Mouse (Mus musculus) ES-E14 (cell line): Measurements from ENCODE around the gene Tfip11. TPM values are rescaled to one million over a fixed set of nuclear protein-coding genes. Genes with fewer than 3 reads are reported as not detected.

ENCODE experiments used
- DNase-seq: peaks from one replicate; pipeline ENCODE4 v3.0.0-alpha.2; 2013; ENCODE audit warnings: low read depth, low spot score
- H3K27ac ChIP-seq: 2 replicates; pipeline ENCODE4 v1.5.1; 2012; ENCODE audit warnings: low read depth, mild to moderate bottlenecking, low read length, moderate library complexity, mixed read lengths; ENCODE audit not compliant: poor library complexity, insufficient read depth, severe bottlenecking
- H3K36me3 ChIP-seq: 2 replicates; pipeline ENCODE4 v1.6.1; 2012; ENCODE audit warnings: mild to moderate bottlenecking, low read length, moderate library complexity, mixed read lengths; ENCODE audit not compliant: control insufficient read depth, poor library complexity, insufficient read depth, severe bottlenecking
- H3K4me1 ChIP-seq, 2 experiments: fragments of 150-350 bp in 1 of 2; sonication (generic) in 1 of 2; 2 replicates each; pipeline ENCODE4 v1.6.1; 2012; ENCODE audit warnings: low read length in 2 of 2, mild to moderate bottlenecking in 1 of 2, mixed read lengths in 1 of 2; ENCODE audit not compliant: control insufficient read depth in 2 of 2, insufficient read depth in 2 of 2, poor library complexity in 1 of 2
- H3K4me3 ChIP-seq, 2 experiments: fragments of 150-350 bp in 1 of 2; sonication (generic) in 1 of 2; 2 replicates each; pipeline ENCODE4 v1.5.1; 2012; ENCODE audit warnings: low read length in 2 of 2, low read depth in 1 of 2, mild to moderate bottlenecking in 1 of 2, mixed read lengths in 1 of 2; ENCODE audit not compliant: insufficient read depth in 1 of 2, poor library complexity in 1 of 2, severe bottlenecking in 1 of 2
- H3K9ac ChIP-seq: 2 replicates; pipeline ENCODE4 v1.6.1; 2012; ENCODE audit warnings: low read depth, mild to moderate bottlenecking, low read length, mixed read lengths; ENCODE audit not compliant: poor library complexity, insufficient read depth, severe bottlenecking
- H3K9me3 ChIP-seq: fragments of 150-350 bp; sonication (generic); 2 replicates; pipeline ENCODE4 v1.6.1; 2012; ENCODE audit warnings: low read depth, mild to moderate bottlenecking, low read length; ENCODE audit not compliant: control insufficient read depth, insufficient read depth
- CHD2 ChIP-seq: IDR thresholded peaks from 2 replicates; pipeline ENCODE4 v1.6.1; 2014; ENCODE audit warnings: mild to moderate bottlenecking, low read depth, low read length, inconsistent platforms
- HCFC1 ChIP-seq: IDR thresholded peaks from 2 replicates; pipeline ENCODE4 v1.6.1; 2012; ENCODE audit warnings: low read length, inconsistent platforms, borderline replicate concordance; ENCODE audit not compliant: insufficient read depth
- MAFK ChIP-seq: IDR thresholded peaks from 2 replicates; pipeline ENCODE4 v1.6.1; 2014; ENCODE audit warnings: mild to moderate bottlenecking, low read depth, low read length, inconsistent platforms; ENCODE audit not compliant: insufficient read depth
- ZC3H11A ChIP-seq: IDR thresholded peaks from 2 replicates; pipeline ENCODE4 v1.6.1; 2012; ENCODE audit warnings: low read depth, mild to moderate bottlenecking, inconsistent platforms, low read length, borderline replicate concordance
- ZNF384 ChIP-seq: IDR thresholded peaks from 2 replicates; pipeline ENCODE4 v1.6.1; 2012; ENCODE audit warnings: low read depth, low read length, inconsistent platforms
- in situ Hi-C, 2 experiments: fragments of 600-800 bp; cut with MboI; formaldehyde crosslinking; loops; one replicate each; pipeline ENCODE4 v1.15.1; 2025; ENCODE audit warnings: low sequenced_read_pairs in 2 of 2, inconsistent platforms in 1 of 2; ENCODE audit not compliant: unreplicated experiment in 2 of 2
- total RNA-seq: library from RNA; depleted of rRNA; stranded (reverse); fragments of 300-350 nt; gene quantifications from 2 replicates; pipeline ENCODE4 v1.2.3, GENCODE M21; 2012

Tfip11 gene
- total RNA-seq, 1 experiment: 38.9 TPM

DNA sequence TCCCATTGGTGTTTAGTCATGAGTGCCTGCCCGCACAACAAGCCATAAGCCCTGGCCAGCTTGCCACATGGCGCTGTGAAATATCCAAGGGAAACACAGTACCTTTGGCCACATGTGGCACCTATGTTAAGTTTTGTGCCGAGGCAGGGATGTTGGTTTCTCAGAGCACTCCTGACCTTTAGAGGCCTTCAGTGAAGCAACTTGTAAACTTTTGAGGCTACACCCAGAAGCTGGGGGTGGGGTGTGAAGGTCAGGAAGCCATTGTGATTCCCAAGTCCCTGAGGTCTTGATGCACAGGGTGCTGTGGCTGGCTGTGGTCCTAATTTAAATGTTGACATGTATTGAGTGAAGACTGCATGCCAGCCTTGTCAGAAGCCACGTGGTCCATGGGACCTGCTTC is 26.8 kb upstream of the Tfip11 start:
- no peaks in the 10 kb centered on the region for H3K9me3 ChIP-seq
- no peak overlapping the region for H3K4me3 ChIP-seq
- no peak for DNase-seq
- no peak overlapping the region for H3K9ac ChIP-seq
- H3K27ac ChIP-seq: no peak overlapping the region
- TF ChIP-seq ZNF384 (no peak), MAFK (no peak), ZC3H11A (no peak), HCFC1 (no peak), CHD2 (no peak)
- peaks cover 8 to 37% of the 10 kb centered on the region in 2 experiments for H3K4me1 ChIP-seq
- 0 out of 2 replicates have a peak, but pooled peaks cover 4% of the 10 kb centered on the region for H3K36me3 ChIP-seq
- in situ Hi-C loops: no loop called here

DNA sequence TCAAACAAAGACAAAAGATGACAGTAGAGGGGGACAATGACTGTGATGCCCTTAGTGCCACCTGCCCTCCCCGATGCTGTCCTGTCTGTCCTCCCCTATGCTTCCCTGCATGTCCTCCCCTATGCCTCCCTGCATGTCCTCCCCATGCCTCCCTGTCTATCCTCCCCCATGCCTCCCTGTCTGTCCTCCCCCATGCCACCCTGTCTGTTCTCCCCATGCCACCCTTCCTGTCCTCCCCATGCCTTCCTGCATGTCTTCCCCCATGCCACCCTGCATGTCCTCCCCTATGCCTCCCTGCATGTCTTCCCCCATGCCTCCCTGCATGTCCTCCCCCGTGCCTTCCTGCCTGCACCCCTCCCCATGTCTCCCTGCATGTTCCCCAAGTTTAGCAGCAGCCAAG is 26.0 kb upstream of the Tfip11 start:
- H3K4me3 ChIP-seq: no peak overlapping the region
- peaks cover 6% of the 10 kb centered on the region; the same call in 1 of the 2 replicates for H3K36me3 ChIP-seq
- peaks cover 8 to 30% of the 10 kb centered on the region in 2 experiments for H3K4me1 ChIP-seq
- no peak for DNase-seq
- no peak overlapping the region for H3K27ac ChIP-seq
- TF ChIP-seq HCFC1 (no peak), MAFK (no peak), CHD2 (no peak), ZC3H11A (no peak), ZNF384 (no peak)
- in situ Hi-C loops: no loop called here
- no peak overlapping the region for H3K9ac ChIP-seq
- no peaks in the 10 kb centered on the region for H3K9me3 ChIP-seq

DNA sequence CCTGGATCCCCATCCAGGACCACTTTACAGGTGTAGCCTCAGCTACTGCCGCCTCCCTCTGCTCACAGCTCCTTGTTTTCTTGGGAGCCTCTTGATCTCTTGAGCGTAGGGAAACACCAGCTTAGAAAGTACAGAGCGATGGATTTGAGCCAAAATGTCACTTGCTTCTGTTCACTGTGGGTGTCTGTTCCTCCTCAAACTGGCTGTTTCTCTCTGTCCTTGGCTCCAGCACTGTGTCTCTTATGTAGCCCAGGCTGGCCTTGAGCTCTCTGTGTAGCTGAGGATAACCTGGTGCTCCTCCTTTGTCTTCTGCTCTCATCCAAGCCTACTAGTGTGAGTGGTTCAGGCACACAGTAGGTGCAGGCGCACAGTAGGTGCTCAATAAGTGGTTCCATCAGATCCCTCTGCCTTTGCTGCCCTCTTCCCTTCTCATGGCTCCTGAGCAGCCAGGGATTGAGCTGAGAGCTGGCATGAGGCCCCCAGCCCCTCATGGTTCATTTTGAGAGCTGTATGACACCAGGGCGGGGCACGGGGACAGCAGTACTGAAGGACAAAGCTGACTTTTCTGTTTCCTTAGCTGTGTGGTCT is 25.3 kb upstream of the Tfip11 start:
- no peak overlapping the region for H3K27ac ChIP-seq
- no peak overlapping the region for H3K9ac ChIP-seq
- in situ Hi-C loops: no loop called here
- H3K9me3 ChIP-seq: no peaks in the 10 kb centered on the region
- H3K4me3 ChIP-seq: no peak overlapping the region
- no peak for DNase-seq
- TF ChIP-seq MAFK (no peak), CHD2 (no peak), ZNF384 (no peak), HCFC1 (no peak), ZC3H11A (no peak)
- peaks cover 6% of the 10 kb centered on the region; the same call in 1 of the 2 replicates for H3K36me3 ChIP-seq
- H3K4me1 ChIP-seq: peaks cover 5 to 24% of the 10 kb centered on the region in 2 experiments; a peak in 3 of 4 replicates

DNA sequence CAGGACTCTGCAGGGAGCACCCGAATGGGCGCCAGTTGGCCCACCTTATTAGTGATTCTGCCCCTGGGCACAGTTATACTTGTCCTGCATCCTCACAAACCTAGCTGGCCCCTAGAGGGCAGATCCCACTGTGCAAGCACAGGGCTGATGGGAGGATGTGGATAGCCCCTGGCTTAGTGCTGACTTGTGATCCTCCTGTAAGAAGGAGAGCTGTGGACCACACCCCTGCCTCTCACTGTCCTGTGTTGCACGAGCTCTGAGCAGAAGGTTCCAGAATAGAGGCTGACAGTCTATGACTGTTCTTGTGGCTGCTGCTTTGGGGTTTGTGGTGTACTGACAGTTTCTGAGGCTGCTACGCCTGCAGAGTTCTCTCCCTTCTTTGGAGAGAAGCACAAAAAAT is 24.5 kb upstream of the Tfip11 start:
- in situ Hi-C loops: no loop called here
- Histone ChIP-seq H3K4me3 (no peak overlapping the region), H3K4me1 (peaks cover 5 to 24% of the 10 kb centered on the region in 2 experiments; a peak in 3 of 4 replicates), H3K36me3 (peaks cover 6% of the 10 kb centered on the region; the same call in 1 of the 2 replicates), H3K9me3 (no peaks in the 10 kb centered on the region), H3K27ac (no peak overlapping the region), H3K9ac (no peak overlapping the region)
- TF ChIP-seq HCFC1 (no peak), MAFK (no peak), ZNF384 (no peak), ZC3H11A (no peak), CHD2 (no peak)
- no peak for DNase-seq
